8 mouse cellular contexts compared by ENCODE assay signal in the genomic region with DNA sequence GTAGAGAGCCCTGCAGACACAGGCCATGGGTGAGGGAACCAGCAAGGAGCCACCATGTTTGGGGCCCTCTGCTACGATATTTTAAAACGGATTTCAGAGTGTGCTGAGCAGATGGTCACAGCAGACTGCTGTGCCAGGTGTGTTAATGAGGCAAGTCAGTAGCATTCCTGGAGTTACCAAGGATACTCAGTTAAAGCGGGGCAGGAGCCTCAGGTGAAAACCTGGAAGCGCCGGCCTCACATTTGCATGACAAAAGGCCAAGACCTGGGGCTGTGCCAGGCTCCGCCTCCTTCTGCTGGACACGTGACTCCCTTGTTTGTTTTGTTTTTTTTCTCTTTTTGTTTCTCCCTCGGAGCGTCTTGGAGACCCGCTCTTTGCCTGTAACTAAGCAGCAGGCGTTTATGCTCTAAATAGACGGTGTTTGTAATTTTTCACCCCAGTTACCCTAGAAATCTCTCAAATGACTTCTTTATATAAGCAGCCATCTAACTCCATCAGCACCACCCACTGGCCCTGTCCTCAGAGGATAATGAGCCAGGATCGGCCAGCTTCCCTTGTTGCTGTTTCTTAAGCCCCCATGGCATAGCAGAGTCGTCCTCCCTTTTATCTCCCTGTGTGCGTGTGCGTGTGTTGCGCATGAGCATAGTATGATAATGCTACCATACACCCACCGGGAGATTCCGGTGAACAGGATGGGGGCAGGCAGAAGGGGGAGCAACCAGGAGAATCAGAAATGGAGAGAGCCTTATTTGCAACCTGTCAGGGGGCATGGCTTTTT.
DNase-seq lines count a peak whose midpoint lies in the region; ATAC-seq and TF ChIP-seq lines count a peak whose summit lies in the region.

No protein-coding gene starts in this region.

- ATAC-seq in heart, postnatal 0 days (ENCODE audit: insufficient read depth, low read depth) = peak; percentile 28
- ATAC-seq in liver, embryonic 15.5 days (ENCODE audit: insufficient read depth) = no peak
- ATAC-seq in granulocyte monocyte progenitor cell, adult 5-6 weeks (replicated peaks; ENCODE audit: poor library complexity, severe bottlenecking) = no peak

- H3K9me3 ChIP-seq in heart, postnatal 0 days (replicated peaks; ENCODE audit: control insufficient read depth, low read length) = no peaks in the 10 kb centered on the region
- no peaks in the 10 kb centered on the region for H3K9me3 ChIP-seq in liver, embryonic 15.5 days (replicated peaks)

- H3K27ac ChIP-seq in heart, postnatal 0 days (ENCODE audit: low read depth) = no peak overlapping the region
- H3K27ac ChIP-seq in liver, embryonic 15.5 days (replicated peaks) = no peak overlapping the region

- no peak for TF ChIP-seq EP300 in heart, postnatal 0 days (IDR thresholded peaks at IDR 0.05; ENCODE audit: low read depth)

- no peak overlapping the region for H3K9ac ChIP-seq in heart, postnatal 0 days (replicated peaks; ENCODE audit: low read depth, low read length)
- H3K9ac ChIP-seq in liver, embryonic 15.5 days = no peak overlapping the region

- 0 out of 2 replicates have a peak, but pooled peaks cover 8% of the 10 kb centered on the region for H3K4me1 ChIP-seq in heart, postnatal 0 days (ENCODE audit: control insufficient read depth, insufficient read depth)
- H3K4me1 ChIP-seq in liver, embryonic 15.5 days (replicated peaks) = 0 out of 2 replicates have a peak, but pooled peaks cover 8% of the 10 kb centered on the region

- H3K27me3 ChIP-seq in heart, postnatal 0 days (ENCODE audit: control insufficient read depth, insufficient read depth, low read length) = peaks cover 10% of the 10 kb centered on the region; the same call in 1 of the 2 replicates
- H3K27me3 ChIP-seq in liver, embryonic 15.5 days = no peaks in the 10 kb centered on the region

- H3K4me3 ChIP-seq in heart, postnatal 0 days (ENCODE audit: low read depth, low read length) = peak overlapping the region; percentile 40
- peak overlapping the region; percentile 22 for H3K4me3 ChIP-seq in liver, embryonic 15.5 days (replicated peaks)

- H3K36me3 ChIP-seq in heart, postnatal 0 days (replicated peaks; ENCODE audit: control insufficient read depth, insufficient read depth, low read length) = no peaks in the 10 kb centered on the region
- no peaks in the 10 kb centered on the region for H3K36me3 ChIP-seq in liver, embryonic 15.5 days (replicated peaks)

- no peak for TF ChIP-seq CTCF in heart, postnatal 0 days (IDR thresholded peaks at IDR 0.05; ENCODE audit: low read depth)

- peak; percentile 30 for DNase-seq in ovary, postnatal 10 days (ENCODE audit: low spot score)
- DNase-seq in ovary, adult 18-20 months (ENCODE audit: low spot score) = no peak
- peak; percentile 71 for DNase-seq in embryo, embryonic 9.5 days (ENCODE audit: extremely low spot score)
- no peak for DNase-seq in heart, postnatal 0 days (ENCODE audit: low spot score)
- peak; percentile 40 to 75 for DNase-seq in layer of hippocampus, adult 18-20 months (ENCODE audit: low spot score in 2 of 2)
- DNase-seq in ovary, postnatal 14 days (ENCODE audit: low spot score) = peak; percentile 70

- H3K4me2 ChIP-seq in heart, postnatal 0 days (ENCODE audit: low read depth, low read length) = peak overlapping the region; percentile 60
- peak overlapping the region; percentile 29 for H3K4me2 ChIP-seq in liver, embryonic 15.5 days

- 14% methylated on average over 19 of the region's 19 CpGs for WGBS in heart, postnatal 0 days
- WGBS in liver, embryonic 15.5 days (ENCODE audit: insufficient replicate concordance) = 13% methylated on average over 19 of the region's 19 CpGs

Comparison
In these comparisons a context has a peak if more than half of its experiments do, and no peak if none do; other contexts are left out.
1. DNase-seq: peak in ovary, postnatal 10 days (single experiment), embryo, embryonic 9.5 days (single experiment), layer of hippocampus, adult 18-20 months (2 of 2) and ovary, postnatal 14 days (single experiment); none in ovary, adult 18-20 months (single experiment) and heart, postnatal 0 days (single experiment).